Mouse (Mus musculus) myocyte (in vitro differentiated cells): ENCODE measurements at regions not wholly inside any gene's neighbourhood (a gene's known extent, or its start where the extent isn't known, plus 50 kb on each side); places are given as distances from the start of the nearest gene placed in this dataset.

ENCODE experiments used
- H3K27me3 ChIP-seq: one replicate; pipeline ENCODE4 v1.6.1; 2011; ENCODE audit not compliant: control insufficient read depth, insufficient read depth, insufficient read length
- H3K36me3 ChIP-seq: one replicate; pipeline ENCODE4 v1.6.1; 2011; ENCODE audit not compliant: control insufficient read depth, insufficient read depth
- H3K4me2 ChIP-seq: one replicate; pipeline ENCODE4 v1.6.1; 2011; ENCODE audit warnings: low read depth, control low read depth
- H3K4me3 ChIP-seq: one replicate; pipeline ENCODE4 v1.5.1; 2011; ENCODE audit warnings: mild to moderate bottlenecking, control low read depth, moderate library complexity
- H3K79me2 ChIP-seq: one replicate; pipeline ENCODE4 v1.6.1; 2011; ENCODE audit not compliant: control insufficient read depth, insufficient read depth
- H3ac ChIP-seq: one replicate; pipeline ENCODE4 v1.6.1; 2011; ENCODE audit not compliant: control insufficient read depth, insufficient read length
- CEBPB ChIP-seq: IDR thresholded peaks from 2 replicates; pipeline ENCODE4 v1.6.1; 2011; ENCODE audit warnings: mild to moderate bottlenecking, moderate library complexity; ENCODE audit not compliant: poor library complexity, insufficient read depth, severe bottlenecking
- E2F4 ChIP-seq: IDR thresholded peaks from one replicate; pipeline ENCODE4 v1.6.1; 2011; ENCODE audit warnings: mild to moderate bottlenecking, control low read depth, moderate library complexity; ENCODE audit not compliant: insufficient read depth
- MAX ChIP-seq: IDR thresholded peaks from one replicate; pipeline ENCODE4 v1.6.1; 2011; ENCODE audit warnings: low read depth, mild to moderate bottlenecking, control low read depth
- MYOD1 ChIP-seq, 3 experiments: IDR thresholded peaks; one replicate each; pipeline ENCODE4 v1.6.1; 2011; ENCODE audit warnings: control low read depth in 2 of 3, low read depth in 2 of 3, mild to moderate bottlenecking in 2 of 3, moderate library complexity in 1 of 3; ENCODE audit not compliant: insufficient read length in 2 of 3, control insufficient read depth in 1 of 3
- MYOG ChIP-seq, 3 experiments: IDR thresholded peaks; one replicate each; pipeline ENCODE4 v1.6.1; 2011; ENCODE audit warnings: control low read depth in 2 of 3, low read depth in 2 of 3, mild to moderate bottlenecking in 2 of 3; ENCODE audit not compliant: insufficient read length in 2 of 3, control insufficient read depth in 1 of 3, insufficient read depth in 1 of 3
- POLR2A ChIP-seq: IDR thresholded peaks from one replicate; pipeline ENCODE4 v1.6.1; 2011; ENCODE audit warnings: low read depth, mild to moderate bottlenecking, control low read depth, moderate library complexity; ENCODE audit not compliant: insufficient read length
- POLR2AphosphoS2 ChIP-seq: IDR thresholded peaks from one replicate; pipeline ENCODE4 v1.6.1; 2011; ENCODE audit warnings: low read depth, control low read depth; ENCODE audit not compliant: insufficient read length
- REST ChIP-seq: IDR thresholded peaks from one replicate; pipeline ENCODE4 v1.6.1; 2011; ENCODE audit warnings: mild to moderate bottlenecking, control low read depth, moderate library complexity; ENCODE audit not compliant: insufficient read depth, insufficient read length
- SRF ChIP-seq: IDR thresholded peaks from one replicate; pipeline ENCODE4 v1.6.1; 2011; ENCODE audit warnings: low read depth; ENCODE audit not compliant: control insufficient read depth, insufficient read length
- TCF12 ChIP-seq: IDR thresholded peaks from one replicate; pipeline ENCODE4 v1.6.1; 2011; ENCODE audit warnings: mild to moderate bottlenecking, control low read depth; ENCODE audit not compliant: poor library complexity, insufficient read depth, severe bottlenecking
- TCF3 ChIP-seq: IDR thresholded peaks from one replicate; pipeline ENCODE4 v1.6.1; 2011; ENCODE audit warnings: low read depth, control low read depth; ENCODE audit not compliant: insufficient read length
- USF1 ChIP-seq: IDR thresholded peaks from one replicate; pipeline ENCODE4 v1.6.1; 2011; ENCODE audit warnings: low read depth, mild to moderate bottlenecking, control low read depth, moderate library complexity

- TF ChIP-seq REST (no peak), POLR2AphosphoS2 (no peak), TCF3 (no peak), MAX (no peak), POLR2A (no peak), TCF12 (no peak), SRF (no peak), E2F4 (no peak), MYOD1 (IDR thresholded peaks at IDR 0.05; ENCODE audit: control insufficient read depth in 1 of 3, insufficient read length in 2 of 3, low read depth in 2 of 3) (no peak), CEBPB (no peak), MYOG (IDR thresholded peaks at IDR 0.05; ENCODE audit: control insufficient read depth in 1 of 3, insufficient read depth in 1 of 3, insufficient read length in 2 of 3, low read depth in 2 of 3) (no peak), USF1 (no peak)
Measured at GRCm38 (mm10) chr3:143861866-143862265, 343.2 kb downstream of the Lmo4 start.

GRCm38 (mm10) chr3:143835611-143836240, 369.3 kb downstream of the Lmo4 start:
- Histone ChIP-seq H3K4me3 (no peak overlapping the region), H3K27me3 (no peaks in the 10 kb centered on the region), H3ac (no peak overlapping the region), H3K79me2 (no peaks in the 10 kb centered on the region), H3K36me3 (no peaks in the 10 kb centered on the region), H3K4me2 (no peak overlapping the region)
- no peak for TF ChIP-seq MYOG (IDR thresholded peaks at IDR 0.05; ENCODE audit: control insufficient read depth in 1 of 3, insufficient read depth in 1 of 3, insufficient read length in 2 of 3, low read depth in 2 of 3)

More at GRCm38 (mm10) chr3:143861866-143862265, 343.2 kb downstream of the Lmo4 start:
- no peaks in the 10 kb centered on the region for H3K27me3 ChIP-seq
- H3K36me3 ChIP-seq = no peaks in the 10 kb centered on the region
- H3K4me2 ChIP-seq = no peak overlapping the region
- no peak overlapping the region for H3ac ChIP-seq
- H3K4me3 ChIP-seq = no peak overlapping the region
- H3K79me2 ChIP-seq = no peaks in the 10 kb centered on the region

- Histone ChIP-seq H3K79me2 (no peaks in the 10 kb centered on the region), H3ac (no peak overlapping the region), H3K36me3 (no peaks in the 10 kb centered on the region), H3K4me3 (no peak overlapping the region), H3K4me2 (no peak overlapping the region), H3K27me3 (no peaks in the 10 kb centered on the region)
- TF ChIP-seq CEBPB = no peak
- TF ChIP-seq MAX = no peak
- TF ChIP-seq SRF = no peak
- no peak for TF ChIP-seq TCF12
- TF ChIP-seq USF1 = no peak
- no peak for TF ChIP-seq MYOG (IDR thresholded peaks at IDR 0.05; ENCODE audit: control insufficient read depth in 1 of 3, insufficient read depth in 1 of 3, insufficient read length in 2 of 3, low read depth in 2 of 3)
- no peak for TF ChIP-seq POLR2AphosphoS2
- no peak for TF ChIP-seq E2F4
- no peak for TF ChIP-seq REST
- no peak for TF ChIP-seq TCF3
- no peak for TF ChIP-seq POLR2A
- no peak for TF ChIP-seq MYOD1 (IDR thresholded peaks at IDR 0.05; ENCODE audit: control insufficient read depth in 1 of 3, insufficient read length in 2 of 3, low read depth in 2 of 3)
Measured at GRCm38 (mm10) chr3:143834725-143835124, 370.3 kb downstream of the Lmo4 start.

GRCm38 (mm10) chr3:143823395-143823777, 381.6 kb downstream of the Lmo4 start:
- TF ChIP-seq POLR2AphosphoS2 (no peak), SRF (no peak), REST (no peak), MAX (no peak), TCF12 (no peak), E2F4 (no peak)
- no peak overlapping the region for H3ac ChIP-seq
- H3K79me2 ChIP-seq = no peaks in the 10 kb centered on the region
- no peaks in the 10 kb centered on the region for H3K27me3 ChIP-seq
- no peaks in the 10 kb centered on the region for H3K36me3 ChIP-seq
- H3K4me3 ChIP-seq = no peak overlapping the region
- H3K4me2 ChIP-seq = no peak overlapping the region

DNA sequence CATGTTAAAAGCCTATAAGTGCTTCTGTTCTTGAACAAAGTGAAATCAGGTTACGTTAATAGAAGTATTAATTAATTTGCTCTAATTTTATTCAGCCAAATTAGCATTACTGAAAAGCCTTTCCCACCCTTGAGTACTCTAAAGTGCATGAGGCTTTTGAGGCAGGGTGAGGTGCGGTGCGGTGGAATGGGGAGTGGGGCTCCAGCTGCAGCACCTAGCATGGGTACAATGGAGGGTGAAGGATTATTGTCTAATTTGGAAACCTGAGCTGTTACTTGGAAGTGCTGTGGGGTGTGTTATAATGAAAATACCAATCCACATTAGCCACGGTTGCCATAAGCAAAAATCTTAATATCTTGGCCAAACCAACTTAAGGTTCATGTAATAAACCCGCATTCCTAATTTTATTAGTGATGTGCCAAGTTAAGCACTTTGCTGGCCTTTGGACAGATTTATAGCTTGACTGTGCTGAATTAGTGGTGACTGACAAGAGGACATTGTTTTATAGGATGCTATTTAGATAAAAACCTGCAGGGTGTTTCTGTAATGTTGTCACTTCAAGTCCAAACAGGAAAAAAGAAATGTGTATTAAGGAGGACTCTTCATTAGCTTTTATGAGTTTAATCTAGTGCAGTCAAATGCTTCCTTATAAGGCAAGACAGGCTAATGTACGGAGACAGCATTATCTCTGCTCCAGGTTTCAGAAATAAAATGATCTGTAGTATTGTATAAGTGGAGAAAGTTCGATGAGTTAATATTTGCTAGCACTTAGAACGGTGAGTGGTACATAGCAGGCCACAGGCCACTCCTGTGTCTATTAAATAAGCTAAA, 382.2 kb downstream of the Lmo4 start:
- Histone ChIP-seq H3K27me3 (no peaks in the 10 kb centered on the region), H3ac (no peak overlapping the region), H3K79me2 (no peaks in the 10 kb centered on the region), H3K4me2 (no peak overlapping the region), H3K4me3 (no peak overlapping the region), H3K36me3 (no peaks in the 10 kb centered on the region)
- no peak for TF ChIP-seq MYOD1 (IDR thresholded peaks at IDR 0.05; ENCODE audit: control insufficient read depth in 1 of 3, insufficient read length in 2 of 3, low read depth in 2 of 3)
- TF ChIP-seq USF1 = no peak
- no peak for TF ChIP-seq CEBPB
- TF ChIP-seq TCF3 = no peak
- TF ChIP-seq MAX = no peak
- TF ChIP-seq TCF12 = no peak
- TF ChIP-seq MYOG (IDR thresholded peaks at IDR 0.05; ENCODE audit: control insufficient read depth in 1 of 3, insufficient read depth in 1 of 3, insufficient read length in 2 of 3, low read depth in 2 of 3) = no peak
- TF ChIP-seq SRF = no peak
- no peak for TF ChIP-seq POLR2A
- no peak for TF ChIP-seq E2F4
- no peak for TF ChIP-seq REST
- TF ChIP-seq POLR2AphosphoS2 = no peak
